Mouse (Mus musculus) CD4-positive, CD25-positive, alpha-beta regulatory T cell, adult 2 months (primary cell): ENCODE data around the gene Dvl3.
A peak's percentile ranks its signal among the peaks of the same experiment; 100 is the strongest.
"Not testable (repeated sequence)": the region's sequence is repeated elsewhere in the genome, so short reads cannot be mapped to it uniquely, and the experiment has no call there.

Experiments
- DNase-seq: peaks from one replicate; pipeline ENCODE4 v3.0.0-alpha.2; 2012; ENCODE audit warnings: low read depth, low spot score

Gene Dvl3

GRCm38 (mm10) chr16:20516726-20517201 lies at the start of gene Dvl3:
Gene Dvl3, plus strand, starts transcription at chr16:20516982.
- peak; percentile 80 for DNase-seq

GRCm38 (mm10) chr16:20470981-20471380 lies 45.8 kb upstream of the Dvl3 start:
- DNase-seq = no peak

- no peak for DNase-seq
These were observed 45.1 kb upstream of the Dvl3 start for GRCm38 (mm10) chr16:20471686-20472085.

GRCm38 (mm10) chr16:20473748-20474147 lies 43.0 kb upstream of the Dvl3 start:
- DNase-seq = no peak

GRCm38 (mm10) chr16:20474211-20474610 lies 42.6 kb upstream of the Dvl3 start:
- DNase-seq = no peak

- no peak for DNase-seq
These were observed 42.0 kb upstream of the Dvl3 start for GRCm38 (mm10) chr16:20474786-20475185.

- DNase-seq = no peak
These were observed 41.4 kb upstream of the Dvl3 start for GRCm38 (mm10) chr16:20475335-20475734.

GRCm38 (mm10) chr16:20476857-20477256 lies 39.9 kb upstream of the Dvl3 start:
- no peak for DNase-seq

- no peak for DNase-seq
These were observed 39.5 kb upstream of the Dvl3 start for GRCm38 (mm10) chr16:20477270-20477669.

GRCm38 (mm10) chr16:20478504-20478903 lies 38.3 kb upstream of the Dvl3 start:
- DNase-seq = no peak

- not testable (repeated sequence) for DNase-seq
These were observed 37.6 kb upstream of the Dvl3 start for GRCm38 (mm10) chr16:20479026-20479760.

GRCm38 (mm10) chr16:20480115-20480514 lies 36.7 kb upstream of the Dvl3 start:
- peak; percentile 55 for DNase-seq

- DNase-seq = no peak
These were observed 35.0 kb upstream of the Dvl3 start for GRCm38 (mm10) chr16:20481746-20482145.

- DNase-seq = not testable (repeated sequence)
These were observed 33.1 kb upstream of the Dvl3 start for GRCm38 (mm10) chr16:20483716-20484115.

GRCm38 (mm10) chr16:20485061-20485460 lies 31.7 kb upstream of the Dvl3 start:
- no peak for DNase-seq

- DNase-seq = no peak
These were observed 30.7 kb upstream of the Dvl3 start for GRCm38 (mm10) chr16:20486048-20486447.

- DNase-seq = no peak
These were observed 28.6 kb upstream of the Dvl3 start for GRCm38 (mm10) chr16:20488151-20488550.

- not testable (repeated sequence) for DNase-seq
These were observed 28.0 kb upstream of the Dvl3 start for GRCm38 (mm10) chr16:20488751-20489150.

- no peak for DNase-seq
These were observed 27.5 kb upstream of the Dvl3 start for GRCm38 (mm10) chr16:20489233-20489632.

- no peak for DNase-seq
These were observed 26.2 kb upstream of the Dvl3 start for GRCm38 (mm10) chr16:20490581-20490980.

- no peak for DNase-seq
These were observed 25.5 kb upstream of the Dvl3 start for GRCm38 (mm10) chr16:20491301-20491700.

- DNase-seq = no peak
These were observed 23.3 kb upstream of the Dvl3 start for GRCm38 (mm10) chr16:20493452-20493851.
